ENCODE assay signal across 9 mouse cellular contexts in genomic region chr10:78756021-78756420, GRCm38 (mm10). TPM values are rescaled to one million over a fixed set of nuclear protein-coding genes. Genes with fewer than 3 reads are reported as not detected.
A peak's percentile ranks its signal among the peaks of the same experiment; 100 is the strongest.
DNase-seq lines count a peak whose midpoint lies in the region; TF ChIP-seq lines count a peak whose summit lies in the region.
"Had no signal": no experiment of that assay in that cellular context is flagged by ENCODE, and none has a peak within 500 bp of the region (broad histone marks: within the 10 kb centered on the region; RNA-seq: fewer than 3 reads in every experiment).

No protein-coding gene starts in this region.

- peak; percentile 45 for DNase-seq in gastrocnemius, adult 18-20 months (ENCODE audit: low spot score)
- DNase-seq in gastrocnemius, postnatal 25 days = no peak
- DNase-seq in CD4-positive helper T cell, adult 2 months (ENCODE audit: low read depth, low spot score) = peak; percentile 12
- DNase-seq in brain, embryonic 14.5 days (ENCODE audit: low read depth) = peak; percentile 87
- peak; percentile 41 to 94 for DNase-seq in frontal cortex, adult 2 months (ENCODE audit: extremely low spot score in 1 of 2, low spot score in 1 of 2)
- DNase-seq in layer of hippocampus, adult 2 months (ENCODE audit: low spot score in 2 of 2) = peak; percentile 74 to 88
- peak; percentile 78 for DNase-seq in lung, postnatal 36 days
- peak; percentile 34 for DNase-seq in thymus, postnatal 0 days (ENCODE audit: low spot score)

- TF ChIP-seq POLR2A in brain, embryonic 14.5 days (IDR thresholded peaks at IDR 0.05; ENCODE audit: borderline replicate concordance, extremely low read depth, insufficient read depth, insufficient read length, poor library complexity, severe bottlenecking) = no peak

- TF ChIP-seq CTCF in brain, embryonic 14.5 days (IDR thresholded peaks at IDR 0.05; ENCODE audit: borderline replicate concordance, extremely low read depth, insufficient read depth, insufficient read length) = peak; percentile 85
- TF ChIP-seq CTCF in layer of hippocampus, adult 2 months (conservative IDR thresholded peaks at IDR 0.05) = peak; percentile 99

- H3K27ac ChIP-seq in layer of hippocampus, adult 2 months = no peak overlapping the region; the same call in 1 of the 2 replicates

- H3K4me3 ChIP-seq in layer of hippocampus, adult 2 months = no peak overlapping the region

RNA-seq across cellular contexts. Expression of gene Ccdc105, which starts 3.2 kb away (rescaled TPM):
- not detected for total RNA-seq in gastrocnemius, adult 18-20 months (2021)
- total RNA-seq in gastrocnemius, postnatal 25 days (2021) = not detected
- 0.14 TPM in 1 of 2 replicates, not detected in the other for polyA plus RNA-seq in brain, embryonic 14.5 days (2012; rRNA removed)
- polyA plus RNA-seq in frontal cortex, adult 2 months (2012; rRNA removed) = 0.15 and 0.18 TPM in 2 replicates
- under 1 TPM; 0.81 to 0.84 TPM for total RNA-seq in layer of hippocampus, adult 2 months (2021)
- polyA plus RNA-seq in thymus, postnatal 0 days (2015; fragmentation: Nextera tagmentation; extraction: Ambion mirVana) = not detected in 2 replicates
- polyA plus RNA-seq: liver, embryonic 16.5 days had no signal

RNA-seq across cellular contexts. Expression of gene Slc1a6, which starts 24.3 kb away (rescaled TPM):
- not detected for total RNA-seq in gastrocnemius, adult 18-20 months (2021)
- not detected for total RNA-seq in gastrocnemius, postnatal 25 days (2021)
- polyA plus RNA-seq in brain, embryonic 14.5 days (2012; rRNA removed) = 12.9 and 18.2 TPM in 2 replicates
- 8.9 and 10.4 TPM in 2 replicates for polyA plus RNA-seq in frontal cortex, adult 2 months (2012; rRNA removed)
- 10 to 100 TPM; 11.0 to 11.5 TPM for total RNA-seq in layer of hippocampus, adult 2 months (2021)
- 0.09 and 0.14 TPM in 2 replicates for polyA plus RNA-seq in thymus, postnatal 0 days (2015; fragmentation: Nextera tagmentation; extraction: Ambion mirVana)

RNA-seq across cellular contexts. Expression of gene Casp14, which starts 37.9 kb away (rescaled TPM):
- not detected for total RNA-seq in gastrocnemius, adult 18-20 months (2021)
- not detected for total RNA-seq in gastrocnemius, postnatal 25 days (2021)
- 0.03 and 0.10 TPM in 2 replicates for polyA plus RNA-seq in brain, embryonic 14.5 days (2012; rRNA removed)
- not detected in 2 replicates for polyA plus RNA-seq in frontal cortex, adult 2 months (2012; rRNA removed)
- not detected for total RNA-seq in layer of hippocampus, adult 2 months (2021)
- polyA plus RNA-seq in thymus, postnatal 0 days (2015; fragmentation: Nextera tagmentation; extraction: Ambion mirVana) = 0.14 and 0.20 TPM in 2 replicates
- polyA plus RNA-seq: liver, embryonic 16.5 days had no signal

Comparison
In these comparisons a context has a peak if more than half of its experiments do, and no peak if none do; other contexts are left out.
1. RNA of gene Slc1a6, which starts 24.3 kb away (total RNA-seq): 11.0 to 11.5 TPM in layer of hippocampus, adult 2 months; not detected in gastrocnemius, postnatal 25 days and not detected in gastrocnemius, adult 18-20 months; every median in the first group is over 10 times any median in the second.